Mouse (Mus musculus) lung, embryonic 15.5 days (tissue): ENCODE measurements around the gene Ctf2. TPM values are rescaled to one million over a fixed set of nuclear protein-coding genes. Genes with fewer than 3 reads are reported as not detected.
A peak's percentile ranks its signal among the peaks of the same experiment; 100 is the strongest.

Experiments
- ATAC-seq: fragments of 200-750 bp; cut with Nextera tagmentation; 2 replicates; pipeline ENCODE4 v1.8.0; 2017; ENCODE audit warnings: moderate number of reproducible peaks, borderline replicate concordance; ENCODE audit not compliant: low FRiP score, low TSS enrichment; ENCODE audit errors: extremely low read depth
- H3K27ac ChIP-seq: fragments of 300-500 bp; sonication (generic); 2 replicates; pipeline ENCODE4 v1.5.1; 2015; ENCODE audit warnings: moderate library complexity, mild to moderate bottlenecking, inconsistent platforms
- H3K27me3 ChIP-seq: fragments of 300-500 bp; sonication (generic); 2 replicates; pipeline ENCODE4 v1.6.1; 2015; ENCODE audit warnings: inconsistent platforms
- H3K36me3 ChIP-seq: fragments of 300-500 bp; sonication (generic); 2 replicates; pipeline ENCODE4 v1.6.1; 2015; ENCODE audit warnings: inconsistent platforms
- H3K4me1 ChIP-seq: fragments of 300-500 bp; sonication (generic); 2 replicates; pipeline ENCODE4 v1.6.1; 2015; ENCODE audit warnings: inconsistent platforms
- H3K4me2 ChIP-seq: fragments of 300-500 bp; sonication (generic); 2 replicates; pipeline ENCODE4 v1.6.1; 2015; ENCODE audit warnings: inconsistent platforms, mild to moderate bottlenecking, moderate library complexity
- H3K4me3 ChIP-seq: fragments of 300-500 bp; sonication (generic); 2 replicates; pipeline ENCODE4 v1.5.1; 2015; ENCODE audit warnings: mild to moderate bottlenecking, inconsistent platforms
- H3K9ac ChIP-seq: fragments of 300-500 bp; sonication (generic); 2 replicates; pipeline ENCODE4 v1.6.1; 2015; ENCODE audit warnings: inconsistent platforms
- H3K9me3 ChIP-seq: fragments of 300-500 bp; sonication (generic); 2 replicates; pipeline ENCODE4 v1.6.1; 2016; ENCODE audit warnings: inconsistent platforms
- WGBS: fragments of 180-500 bp; shearing (Covaris S2); methylation state at CpG from one replicate; pipeline ENCODE4 v1.1.7; 2015; 5-methylcytosine and 5-hydroxymethylcytosine counted together
- polyA plus RNA-seq: library from polyadenylated mRNA; unstranded; fragments of >200 nt; fragmentation: Nextera tagmentation; extraction: Ambion mirVana; gene quantifications from 2 replicates; pipeline ENCODE4 v1.2.1, GENCODE M21; 2015

The Ctf2 gene
- polyA plus RNA-seq, 1 experiment from 2014 or later = 0.16 TPM

DNA sequence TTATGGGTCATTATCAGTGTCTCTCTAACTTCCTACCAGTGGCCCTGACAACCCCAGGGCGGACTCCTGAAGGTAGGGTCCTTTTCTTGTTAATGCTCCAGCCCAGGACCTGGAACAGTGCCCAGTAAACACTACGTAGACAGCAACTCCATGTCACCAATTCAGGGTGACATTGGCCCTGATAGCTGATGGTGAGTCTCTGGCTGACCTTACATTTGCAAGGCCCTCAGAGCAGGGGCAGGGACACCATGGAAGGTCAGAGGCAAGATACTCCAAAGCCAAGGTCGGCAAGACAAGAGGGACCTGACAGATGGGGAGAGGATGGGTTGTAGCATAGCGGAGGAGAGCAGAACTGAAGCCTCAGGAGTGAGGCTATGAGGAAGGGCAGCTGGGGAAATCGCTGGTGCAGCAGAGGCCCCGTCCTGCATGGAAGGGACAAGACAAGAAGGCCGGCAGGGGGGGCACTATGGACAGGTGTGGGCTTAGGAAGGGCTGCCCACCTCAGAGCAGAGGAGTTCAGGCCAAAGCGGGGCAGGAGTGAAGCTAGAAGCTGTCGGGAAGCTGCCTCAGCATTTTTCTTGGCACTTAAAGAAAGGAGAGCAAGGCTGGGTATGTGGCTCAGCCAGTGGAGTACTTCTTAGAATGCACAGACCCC is 42.2 kb downstream of the Ctf2 start:
- Histone ChIP-seq H3K27me3 (no peaks in the 10 kb centered on the region), H3K27ac (no peak overlapping the region), H3K36me3 (no peaks in the 10 kb centered on the region), H3K9ac (no peak overlapping the region), H3K4me2 (no peak overlapping the region), H3K4me1 (peaks cover 23% of the 10 kb centered on the region), H3K4me3 (no peak overlapping the region), H3K9me3 (no peaks in the 10 kb centered on the region)
- ATAC-seq = no peak
- WGBS = 56% methylated on average over 9 of the region's 9 CpGs

DNA sequence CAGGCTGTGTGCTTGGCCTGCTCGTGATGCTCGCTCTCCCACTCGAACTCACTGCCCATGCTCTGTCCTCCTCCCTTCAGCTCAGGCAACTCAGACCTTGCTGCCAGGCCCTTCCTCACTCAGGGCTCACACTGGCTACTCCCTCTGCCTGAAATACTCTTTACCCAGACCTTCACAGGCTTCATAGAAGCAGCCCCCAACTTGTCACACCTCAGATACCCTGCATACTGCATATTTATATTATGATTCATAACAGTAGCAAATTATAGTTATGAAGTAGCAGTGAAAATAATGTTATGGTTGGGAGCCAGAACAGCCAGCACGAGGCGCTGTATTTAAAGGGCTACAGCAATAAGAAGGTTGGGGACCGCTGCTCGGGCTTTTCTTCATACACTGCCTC is 43.0 kb downstream of the Ctf2 start:
- Histone ChIP-seq H3K4me2 (no peak overlapping the region), H3K9me3 (no peaks in the 10 kb centered on the region), H3K4me3 (no peak overlapping the region), H3K36me3 (no peaks in the 10 kb centered on the region), H3K9ac (no peak overlapping the region), H3K27ac (no peak overlapping the region), H3K4me1 (peaks cover 23% of the 10 kb centered on the region), H3K27me3 (no peaks in the 10 kb centered on the region)
- ATAC-seq = no peak
- WGBS = 63% methylated on average over 7 of the region's 7 CpGs

DNA sequence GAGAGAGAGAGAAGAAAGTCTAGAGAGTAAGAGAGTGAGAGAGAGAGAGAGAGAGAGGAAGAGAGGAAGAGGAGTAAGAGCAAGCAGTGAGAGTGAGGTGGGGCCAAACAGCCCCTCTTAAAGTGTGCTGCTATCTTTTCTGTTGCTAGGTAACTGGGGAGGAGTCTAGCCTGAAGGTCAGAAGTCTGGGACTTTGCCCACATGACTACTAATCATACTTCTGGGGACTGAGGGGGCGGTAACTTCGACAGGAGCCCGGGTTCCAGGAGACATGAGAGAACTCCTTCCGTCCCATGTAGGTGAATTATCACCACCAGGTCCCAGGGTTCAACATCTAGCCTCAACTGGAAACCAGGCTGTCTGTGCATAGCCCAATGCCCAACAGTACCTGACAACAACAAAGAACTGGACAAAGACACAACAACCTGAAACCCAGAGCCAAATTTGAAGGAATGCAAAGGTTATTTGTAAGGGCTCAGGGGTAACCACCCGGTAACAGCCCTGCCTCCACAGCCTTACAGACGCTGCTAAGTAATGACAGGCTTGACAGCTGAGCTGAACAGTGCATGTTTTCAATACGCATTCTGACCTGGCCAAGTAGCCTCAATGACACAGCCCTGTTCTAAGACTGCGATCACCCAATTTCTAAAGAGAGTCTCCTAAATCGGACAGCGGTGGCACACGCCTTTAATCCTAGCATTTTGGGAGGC is 45.1 kb downstream of the Ctf2 start:
- Histone ChIP-seq H3K9ac (no peak overlapping the region), H3K36me3 (no peaks in the 10 kb centered on the region), H3K4me2 (no peak overlapping the region), H3K4me3 (no peak overlapping the region), H3K4me1 (peaks cover 23% of the 10 kb centered on the region), H3K27me3 (no peaks in the 10 kb centered on the region), H3K27ac (no peak overlapping the region), H3K9me3 (no peaks in the 10 kb centered on the region)
- 63% methylated on average over 11 of the region's 11 CpGs for WGBS
- ATAC-seq = no peak

DNA sequence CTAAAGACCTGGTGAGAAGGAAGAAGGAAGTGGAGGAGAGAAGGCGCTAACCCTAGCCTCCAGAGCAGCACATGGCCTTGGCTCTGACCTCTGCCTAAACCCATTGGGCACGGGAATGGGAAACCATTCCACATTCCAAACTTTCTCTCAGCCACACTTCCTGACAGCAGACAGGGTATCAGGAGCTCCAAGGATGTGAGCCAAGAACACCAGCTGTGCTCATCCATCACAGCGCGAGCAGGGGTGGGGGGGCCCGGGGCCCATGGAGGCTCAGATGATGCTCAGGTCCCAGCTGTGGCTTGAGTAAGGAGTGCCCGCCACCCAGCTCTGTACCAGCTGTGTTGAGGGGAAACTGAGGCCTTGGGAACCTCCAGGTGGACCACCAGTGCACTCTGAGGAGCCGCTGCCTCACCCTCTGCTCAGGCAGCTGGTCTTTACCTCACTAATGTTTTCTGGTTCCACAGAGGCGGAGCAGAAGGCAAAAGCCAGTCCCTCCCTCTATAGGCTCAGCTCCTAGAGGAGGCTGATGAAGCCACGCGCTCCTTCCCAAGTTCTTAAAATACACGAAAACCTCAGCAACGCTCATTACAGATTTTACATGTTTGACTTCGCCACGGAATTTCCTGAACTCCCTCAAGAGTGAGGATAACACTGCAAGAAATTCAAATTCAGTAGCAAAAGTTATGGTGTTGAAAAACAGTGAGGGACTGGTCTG is 46.5 kb downstream of the Ctf2 start:
- no peak overlapping the region for H3K9ac ChIP-seq
- WGBS = 43% methylated on average over 14 of the region's 14 CpGs
- peak; percentile 58; the same call in 1 of the 2 replicates for ATAC-seq
- 0 out of 2 replicates have a peak overlapping the region, but pooled peaks have one; percentile 8 for H3K27ac ChIP-seq
- no peaks in the 10 kb centered on the region for H3K27me3 ChIP-seq
- peaks cover 13% of the 10 kb centered on the region for H3K4me1 ChIP-seq
- no peaks in the 10 kb centered on the region for H3K36me3 ChIP-seq
- no peak overlapping the region for H3K4me2 ChIP-seq
- no peak overlapping the region for H3K4me3 ChIP-seq
- no peaks in the 10 kb centered on the region for H3K9me3 ChIP-seq

DNA sequence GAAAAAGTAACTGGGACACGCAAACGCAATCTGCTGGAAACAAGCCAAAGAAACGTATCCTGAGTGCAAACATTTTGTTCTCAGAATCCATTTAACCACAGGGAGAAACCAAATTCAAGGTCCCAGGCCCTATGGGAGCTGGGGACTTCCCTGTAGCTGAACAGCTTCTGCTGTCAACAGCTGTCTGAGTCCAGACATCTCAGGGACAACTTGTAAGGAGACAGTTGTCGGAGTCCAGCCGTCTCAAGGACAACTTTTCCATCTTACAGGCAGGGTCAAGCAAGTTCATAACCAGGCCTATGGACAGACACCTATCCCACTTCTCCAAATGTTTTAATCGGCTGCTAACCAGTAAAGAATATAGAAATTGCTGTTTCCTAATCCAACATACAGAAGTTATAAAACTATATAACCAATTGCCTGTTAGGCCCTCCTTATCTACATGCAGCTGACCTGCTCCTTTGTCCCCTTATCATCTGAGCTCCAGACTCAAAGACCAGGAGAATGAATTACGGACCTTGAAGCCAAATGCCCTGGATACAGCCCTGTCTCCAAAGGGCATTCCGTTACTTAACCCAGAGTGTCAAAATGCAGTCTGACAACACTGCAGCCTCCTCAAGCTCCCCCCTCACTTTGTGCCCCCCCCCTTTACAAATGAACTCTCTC is 49.9 kb downstream of the Ctf2 start:
- H3K4me2 ChIP-seq = no peak overlapping the region
- no peak overlapping the region for H3K27ac ChIP-seq
- H3K27me3 ChIP-seq = no peaks in the 10 kb centered on the region
- 55% methylated on average over 8 of the region's 8 CpGs for WGBS
- no peak for ATAC-seq
- H3K4me1 ChIP-seq = peaks cover 13% of the 10 kb centered on the region
- no peak overlapping the region for H3K9ac ChIP-seq
- H3K9me3 ChIP-seq = no peaks in the 10 kb centered on the region
- H3K4me3 ChIP-seq = no peak overlapping the region
- no peaks in the 10 kb centered on the region for H3K36me3 ChIP-seq

DNA sequence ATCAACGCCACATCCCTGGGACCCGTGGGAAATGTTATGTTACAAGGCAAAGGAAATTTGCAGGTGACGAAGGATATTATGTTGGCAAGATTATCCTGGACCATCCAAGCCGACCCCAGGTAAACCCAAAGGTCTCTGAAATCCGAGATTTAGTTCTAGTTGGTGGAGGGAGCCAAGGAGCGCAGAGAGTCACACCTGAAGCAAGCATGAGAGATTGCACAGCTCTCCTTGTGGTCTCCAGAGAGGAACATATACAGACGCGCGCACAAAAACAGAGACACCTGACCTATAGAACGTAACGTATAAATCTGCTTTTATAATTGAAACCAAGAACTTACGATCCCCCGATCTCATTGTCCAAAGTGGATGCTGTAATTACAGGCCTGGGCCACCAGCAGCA is 51.4 kb downstream of the Ctf2 start:
- 84% methylated on average over 13 of the region's 13 CpGs for WGBS

DNA sequence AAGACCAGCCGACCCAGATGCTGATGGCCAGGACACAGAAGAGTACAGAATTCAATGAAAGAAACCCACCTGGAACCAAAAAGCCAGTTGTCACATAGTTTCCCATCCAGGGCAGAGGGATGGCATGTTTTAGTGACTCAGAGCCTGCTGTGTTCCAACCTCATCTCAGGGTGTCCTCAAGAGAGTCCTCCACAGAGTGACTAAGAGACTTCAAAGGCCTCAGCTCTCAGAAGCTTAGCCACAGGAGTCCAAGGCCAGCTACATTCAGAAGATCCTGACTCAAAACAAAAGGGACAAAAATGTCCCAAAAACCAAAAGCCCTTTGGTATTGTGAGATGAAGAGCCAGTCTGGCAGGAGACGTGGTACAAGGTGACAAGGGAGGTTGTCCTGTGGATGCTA is 53.2 kb downstream of the Ctf2 start:
- Histone ChIP-seq H3K27ac (no peak overlapping the region), H3K4me1 (no peaks in the 10 kb centered on the region), H3K9ac (no peak overlapping the region), H3K4me3 (no peak overlapping the region), H3K36me3 (no peaks in the 10 kb centered on the region), H3K9me3 (no peaks in the 10 kb centered on the region), H3K27me3 (no peaks in the 10 kb centered on the region), H3K4me2 (no peak overlapping the region)
- 79% methylated on average over 2 of the region's 2 CpGs for whole genome bisulfite sequencing
- ATAC-seq = no peak

More for the DNA sequence above, 51.4 kb downstream of the Ctf2 start:
- ATAC-seq = no peak
- H3K4me1 ChIP-seq = peaks cover 8% of the 10 kb centered on the region
- H3K27ac ChIP-seq = no peak overlapping the region
- no peaks in the 10 kb centered on the region for H3K9me3 ChIP-seq
- H3K4me2 ChIP-seq = no peak overlapping the region
- no peak overlapping the region for H3K9ac ChIP-seq
- no peak overlapping the region for H3K4me3 ChIP-seq
- no peaks in the 10 kb centered on the region for H3K27me3 ChIP-seq
- H3K36me3 ChIP-seq = no peaks in the 10 kb centered on the region

DNA sequence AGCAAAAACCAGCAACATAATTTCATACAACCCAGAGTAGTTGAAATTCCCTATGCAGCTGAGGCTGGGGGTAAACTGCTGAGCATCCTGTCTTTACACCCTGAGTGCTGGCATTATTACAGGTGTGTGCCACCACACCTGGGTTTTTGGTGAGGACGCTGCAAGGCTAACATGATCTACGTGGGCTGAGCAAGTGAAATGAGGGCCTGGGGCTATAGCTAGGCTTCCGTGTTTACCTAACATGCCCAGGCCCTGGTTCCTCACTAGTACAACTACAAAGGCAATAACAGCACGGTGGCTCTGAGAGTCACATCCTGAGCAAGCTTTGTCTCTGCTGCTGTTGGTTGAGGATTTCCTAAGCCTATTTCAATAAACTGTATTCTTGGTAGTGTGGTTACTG is 54.4 kb downstream of the Ctf2 start:
- Histone ChIP-seq H3K4me3 (no peak overlapping the region), H3K9ac (no peak overlapping the region), H3K27me3 (no peaks in the 10 kb centered on the region), H3K36me3 (no peaks in the 10 kb centered on the region), H3K27ac (no peak overlapping the region), H3K4me2 (no peak overlapping the region), H3K9me3 (no peaks in the 10 kb centered on the region), H3K4me1 (no peaks in the 10 kb centered on the region)
- 88% methylated on average over 4 of the region's 4 CpGs for WGBS
- no peak for ATAC-seq

DNA sequence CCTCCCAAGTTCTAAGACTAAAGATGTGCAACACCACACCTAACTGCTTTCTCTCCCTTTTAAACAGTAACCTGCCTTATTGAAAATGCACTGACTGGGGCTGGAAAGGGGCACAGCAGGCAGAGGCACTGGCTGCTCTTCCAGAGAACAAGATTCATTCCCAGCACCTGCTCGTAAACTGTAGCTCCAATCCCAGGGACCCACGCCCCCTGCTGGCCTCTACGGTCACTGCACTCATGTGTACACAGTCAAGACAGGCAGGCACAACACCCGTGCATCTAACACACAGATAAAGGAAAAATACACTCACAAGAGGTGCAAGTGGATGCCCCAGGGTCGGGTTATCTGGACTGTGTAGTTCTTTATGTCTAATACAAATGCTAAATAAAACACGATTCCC is 54.9 kb downstream of the Ctf2 start:
- Histone ChIP-seq H3K9me3 (no peaks in the 10 kb centered on the region), H3K27me3 (no peaks in the 10 kb centered on the region), H3K27ac (no peak overlapping the region), H3K9ac (no peak overlapping the region), H3K4me3 (no peak overlapping the region), H3K4me1 (no peaks in the 10 kb centered on the region), H3K36me3 (no peaks in the 10 kb centered on the region), H3K4me2 (no peak overlapping the region)
- 62% methylated on average over 6 of the region's 6 CpGs for WGBS
- ATAC-seq = no peak

DNA sequence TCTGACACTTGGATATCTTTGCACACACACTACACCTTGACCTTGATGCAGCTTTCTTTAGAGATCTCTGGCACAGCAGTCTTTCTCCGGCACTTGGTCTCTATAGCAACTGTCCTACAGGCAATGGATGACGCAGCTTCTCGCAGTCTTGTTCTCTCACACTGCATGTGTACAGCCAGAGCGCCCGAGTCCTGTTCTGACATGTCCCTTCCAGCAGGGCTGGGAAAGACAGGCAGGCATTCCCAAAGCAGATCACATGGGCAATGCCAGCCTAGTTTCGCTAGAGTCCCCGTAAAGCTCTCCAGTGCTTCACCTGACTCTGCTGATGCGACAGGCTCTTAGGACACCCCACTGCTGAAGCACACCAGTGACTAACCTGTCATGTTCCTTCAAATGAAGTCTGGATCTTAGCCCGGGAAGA is 56.6 kb downstream of the Ctf2 start:
- ATAC-seq = 0 out of 2 replicates have a peak, but pooled peaks have one; percentile 11
- Histone ChIP-seq H3K27me3 (no peaks in the 10 kb centered on the region), H3K4me1 (no peaks in the 10 kb centered on the region), H3K4me2 (no peak overlapping the region), H3K9ac (no peak overlapping the region), H3K36me3 (no peaks in the 10 kb centered on the region), H3K4me3 (no peak overlapping the region), H3K27ac (no peak overlapping the region), H3K9me3 (no peaks in the 10 kb centered on the region)
- WGBS = 74% methylated on average over 9 of the region's 9 CpGs

DNA sequence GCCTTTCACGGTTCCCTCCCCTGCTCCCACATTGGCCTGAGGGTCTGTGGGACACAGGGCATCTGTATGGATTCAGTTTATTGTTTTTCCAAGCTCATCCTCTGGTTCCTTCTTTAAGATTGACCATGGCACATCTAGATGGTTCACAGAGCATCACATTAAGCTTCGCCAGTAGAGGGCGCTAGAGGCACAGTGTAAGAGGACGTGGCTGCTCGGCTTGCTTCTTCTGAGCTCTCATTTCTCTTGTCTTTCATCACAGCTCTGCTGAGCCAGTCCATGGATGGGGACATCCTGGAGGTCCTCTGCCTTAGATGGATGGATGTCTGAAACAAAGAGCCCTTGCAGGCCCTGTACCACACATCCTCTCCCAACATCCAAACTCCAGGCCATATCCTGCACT is 57.0 kb downstream of the Ctf2 start:
- Histone ChIP-seq H3K27me3 (no peaks in the 10 kb centered on the region), H3K4me2 (no peak overlapping the region), H3K9me3 (no peaks in the 10 kb centered on the region), H3K36me3 (no peaks in the 10 kb centered on the region), H3K4me3 (no peak overlapping the region), H3K9ac (no peak overlapping the region), H3K27ac (no peak overlapping the region), H3K4me1 (no peaks in the 10 kb centered on the region)
- ATAC-seq = peak; percentile 23; the same call in 1 of the 2 replicates
- 4% methylated on average over 5 of the region's 5 CpGs for WGBS

DNA sequence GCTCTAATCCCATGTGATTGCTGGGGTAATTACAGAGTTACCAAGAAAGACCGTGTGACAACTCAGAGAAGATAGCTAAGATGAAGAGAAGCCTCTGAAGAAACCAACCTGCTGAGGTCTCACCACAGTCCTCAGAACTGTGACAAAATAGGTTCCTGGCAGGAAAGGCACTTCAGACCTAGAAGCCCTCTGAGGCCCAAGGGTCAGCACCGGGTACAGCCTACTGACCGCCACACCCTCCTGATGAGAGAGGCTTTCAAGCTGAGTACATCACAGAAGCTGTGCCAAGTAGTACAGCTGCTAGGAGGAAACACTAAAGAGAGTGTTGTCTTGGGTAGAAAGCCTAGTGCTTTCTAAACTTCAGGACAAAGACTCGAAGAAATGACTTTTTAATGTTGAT is 59.2 kb downstream of the Ctf2 start:
- H3K27me3 ChIP-seq = no peaks in the 10 kb centered on the region
- 62% methylated on average over 4 of the region's 4 CpGs for WGBS

More for the DNA sequence above, 59.2 kb downstream of the Ctf2 start:
- Histone ChIP-seq H3K4me3 (no peak overlapping the region), H3K27ac (no peak overlapping the region), H3K36me3 (no peaks in the 10 kb centered on the region), H3K4me1 (no peaks in the 10 kb centered on the region), H3K9ac (no peak overlapping the region), H3K9me3 (no peaks in the 10 kb centered on the region), H3K4me2 (no peak overlapping the region)
- no peak for ATAC-seq
